Mouse (Mus musculus) G1E (cell line): ENCODE measurements around the gene Gm45716.

Experiments used
- CTCF ChIP-seq: IDR thresholded peaks from 2 replicates; pipeline ENCODE4 v1.5.1; 2012; ENCODE audit warnings: low read depth, low read length, inconsistent platforms, mixed read lengths
- GATA1 ChIP-seq: IDR thresholded peaks from 2 replicates; pipeline ENCODE4 v1.6.1; 2012; ENCODE audit warnings: borderline replicate concordance, low read length, inconsistent platforms, mixed read lengths
- GATA2 ChIP-seq: IDR thresholded peaks from 2 replicates; pipeline ENCODE4 v1.6.1; 2012; ENCODE audit warnings: low read depth, low read length, inconsistent platforms, borderline replicate concordance
- POLR2AphosphoS5 ChIP-seq: IDR thresholded peaks from 2 replicates; pipeline ENCODE4 v1.6.1; 2012; ENCODE audit warnings: low read depth, low read length, inconsistent platforms; ENCODE audit not compliant: insufficient replicate concordance
- TAL1 ChIP-seq: conservative IDR thresholded peaks from 2 replicates; pipeline ENCODE4 v1.6.1; 2012; ENCODE audit warnings: low read depth, low read length, inconsistent platforms, mixed read lengths

- no peak for TF ChIP-seq GATA1
- no peak for TF ChIP-seq CTCF
- no peak for TF ChIP-seq TAL1
- no peak for TF ChIP-seq POLR2AphosphoS5
- TF ChIP-seq GATA2 = no peak
Observed at GRCm38 (mm10) chr11:90249025-90249650, 61.7 kb downstream of the Gm45716 start, which contains the start of gene Mmd.
